Mouse (Mus musculus) midbrain, embryonic 14.5 days (tissue): ENCODE data around the gene Wdr54. TPM values are rescaled to one million over a fixed set of nuclear protein-coding genes. Genes with fewer than 3 reads are reported as not detected.
A peak's percentile ranks its signal among the peaks of the same experiment; 100 is the strongest.

ENCODE experiments used
- ATAC-seq: fragments of 200-750 bp; cut with Nextera tagmentation; 2 replicates; pipeline ENCODE4 v1.8.0; 2017; ENCODE audit warnings: moderate number of reproducible peaks, moderate library complexity; ENCODE audit not compliant: low FRiP score, low TSS enrichment
- DNase-seq: peaks from one replicate; pipeline ENCODE4 v3.0.0-alpha.2; 2015
- H3K27ac ChIP-seq: fragments of 300-500 bp; sonication (generic); replicated peaks from 2 replicates; pipeline ENCODE4 v1.5.1; 2014; ENCODE audit warnings: mild to moderate bottlenecking, low read depth, low read length, moderate library complexity
- H3K27me3 ChIP-seq: fragments of 300-500 bp; sonication (generic); 2 replicates; pipeline ENCODE4 v1.6.1; 2014; ENCODE audit warnings: low read length, control low read depth, mixed read lengths; ENCODE audit not compliant: control insufficient read depth, insufficient read depth
- H3K36me3 ChIP-seq: fragments of 300-500 bp; sonication (generic); 2 replicates; pipeline ENCODE4 v1.6.1; 2014; ENCODE audit warnings: low read length, control low read depth; ENCODE audit not compliant: control insufficient read depth, insufficient read depth
- H3K4me1 ChIP-seq: fragments of 300-500 bp; sonication (generic); 2 replicates; pipeline ENCODE4 v1.6.1; 2014; ENCODE audit warnings: mild to moderate bottlenecking, antibody characterized with exemption, low read length, control low read depth; ENCODE audit not compliant: control insufficient read depth, insufficient read depth
- H3K4me2 ChIP-seq: fragments of 300-500 bp; sonication (generic); 2 replicates; pipeline ENCODE4 v1.6.1; 2014; ENCODE audit warnings: mild to moderate bottlenecking, low read length, moderate library complexity
- H3K4me3 ChIP-seq: fragments of 300-500 bp; sonication (generic); replicated peaks from 2 replicates; pipeline ENCODE4 v1.5.1; 2014; ENCODE audit warnings: low read depth, low read length
- H3K9ac ChIP-seq: fragments of 300-500 bp; sonication (generic); replicated peaks from 2 replicates; pipeline ENCODE4 v1.6.1; 2014; ENCODE audit warnings: mild to moderate bottlenecking, low read length, moderate library complexity
- H3K9me3 ChIP-seq: fragments of 300-500 bp; sonication (generic); 2 replicates; pipeline ENCODE4 v1.6.1; 2016; ENCODE audit warnings: low read length, control low read depth, mixed read lengths; ENCODE audit not compliant: control insufficient read depth
- WGBS: fragments of 180-500 bp; shearing (Covaris S2); extraction: QIAGEN DNeasy Blood & Tissue Kit; methylation state at CpG from one replicate; pipeline ENCODE4 v1.1.7; 2014; 5-methylcytosine and 5-hydroxymethylcytosine counted together
- polyA plus RNA-seq: library from polyadenylated mRNA; unstranded; fragments of >200 nt; fragmentation: Nextera tagmentation; extraction: Ambion mirVana; gene quantifications from 2 replicates; pipeline ENCODE4 v1.2.1, GENCODE M21; 2014

Gene Wdr54
- polyA plus RNA-seq, 1 experiment from 2014 or later: 19.4 TPM

DNA sequence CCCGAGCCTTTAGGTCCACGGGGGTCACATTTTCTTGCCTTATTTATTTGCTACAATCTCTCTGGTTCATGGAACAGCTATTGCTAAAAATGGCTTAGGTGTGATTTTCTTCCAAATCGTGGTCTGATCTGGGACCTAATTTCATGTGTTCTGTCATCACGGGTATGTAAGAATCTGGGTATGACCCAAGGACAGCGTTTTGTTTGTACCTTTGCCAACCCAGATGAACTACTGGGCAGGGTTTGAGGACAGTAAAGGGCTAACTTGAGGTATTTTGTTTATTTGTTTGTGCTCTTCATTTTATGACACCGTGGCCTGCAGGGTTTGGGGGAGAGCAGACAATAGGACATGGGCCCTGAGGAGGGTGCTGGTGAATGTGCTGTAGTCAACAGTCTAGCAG lies 24.4 kb upstream of the Wdr54 start:
- Histone ChIP-seq H3K9me3 (no peaks in the 10 kb centered on the region), H3K36me3 (peaks cover 29% of the 10 kb centered on the region), H3K9ac (0 out of 2 replicates have a peak overlapping the region, but pooled peaks have one; percentile 1), H3K27ac (no peak overlapping the region), H3K4me3 (no peak overlapping the region; the same call in 1 of the 2 replicates), H3K4me1 (peaks cover 17% of the 10 kb centered on the region), H3K4me2 (peak overlapping the region; percentile 74), H3K27me3 (no peaks in the 10 kb centered on the region)
- WGBS: 88% methylated on average over 6 of the region's 6 CpGs
- DNase-seq (no peak), ATAC-seq (no peak)

DNA sequence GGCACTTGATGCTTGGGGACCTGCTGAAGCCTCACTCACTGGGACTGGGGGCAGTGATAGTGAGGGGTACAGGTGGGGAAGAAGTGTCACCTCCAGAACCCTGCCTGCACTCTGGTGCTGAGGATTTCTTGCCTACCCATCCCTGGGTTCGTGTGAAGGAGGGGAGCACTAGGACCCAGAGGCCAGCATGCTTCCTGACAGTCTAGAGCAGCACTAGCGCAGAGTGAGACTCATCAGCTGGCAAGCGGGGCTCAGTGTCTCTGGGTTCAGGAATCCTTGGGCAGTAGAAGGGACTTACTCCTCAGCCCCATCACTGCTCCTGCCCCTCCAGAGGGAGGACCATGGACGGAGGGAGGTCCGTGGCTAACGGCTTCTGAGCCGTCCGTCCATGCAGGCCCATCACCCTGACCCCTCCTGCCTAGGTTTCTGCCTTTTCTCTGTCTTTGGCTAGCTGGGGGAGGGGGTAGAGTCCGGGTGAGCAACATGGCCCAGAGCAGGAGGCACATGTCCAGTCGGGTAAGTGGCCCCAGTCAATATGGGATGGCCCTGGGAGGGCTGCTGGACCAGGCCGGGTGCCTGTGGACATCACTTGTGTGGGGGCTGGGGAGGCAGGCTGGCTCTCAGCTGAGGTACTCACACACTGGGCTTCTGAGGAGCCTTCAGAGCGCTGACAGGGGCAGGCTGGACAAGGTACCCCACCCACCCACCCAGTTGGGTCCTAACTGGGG lies 23.4 kb upstream of the Wdr54 start:
- H3K9ac ChIP-seq: peak overlapping the region; percentile 59
- H3K27me3 ChIP-seq: no peaks in the 10 kb centered on the region
- peaks cover 25% of the 10 kb centered on the region for H3K36me3 ChIP-seq
- peak overlapping the region; percentile 44 for H3K4me3 ChIP-seq
- peaks cover 12% of the 10 kb centered on the region for H3K4me1 ChIP-seq
- no peaks in the 10 kb centered on the region for H3K9me3 ChIP-seq
- WGBS: 15% methylated on average over 12 of the region's 12 CpGs
- ATAC-seq (peak; percentile 81), DNase-seq (peak; percentile 83)
- peak overlapping the region; percentile 74 for H3K4me2 ChIP-seq
- H3K27ac ChIP-seq: peak overlapping the region; percentile 68

DNA sequence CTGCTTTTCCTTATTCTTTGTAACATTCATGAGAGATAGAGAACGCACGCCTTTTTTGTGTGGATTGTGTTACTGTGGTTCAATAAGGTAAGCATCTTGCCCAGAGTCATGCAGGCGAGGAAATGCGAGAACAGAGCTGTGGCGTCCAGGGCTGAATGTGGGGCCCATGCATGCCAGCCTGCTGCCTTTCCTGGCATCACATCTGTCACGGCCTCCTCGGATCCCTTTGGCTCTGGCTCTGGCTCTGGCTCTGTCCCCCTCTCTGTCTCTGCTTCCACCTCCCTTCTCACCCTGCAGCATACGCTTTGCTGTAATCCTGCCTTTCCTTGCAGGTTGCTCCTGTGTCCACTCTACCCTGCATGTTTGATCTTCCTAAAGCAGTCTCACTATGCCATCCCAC lies 19.8 kb upstream of the Wdr54 start:
- Histone ChIP-seq H3K9ac (no peak overlapping the region), H3K36me3 (no peaks in the 10 kb centered on the region), H3K27ac (no peak overlapping the region), H3K4me2 (no peak overlapping the region), H3K9me3 (no peaks in the 10 kb centered on the region), H3K4me1 (peaks cover 19% of the 10 kb centered on the region), H3K27me3 (no peaks in the 10 kb centered on the region), H3K4me3 (no peak overlapping the region)
- ATAC-seq (no peak), DNase-seq (no peak)
- 88% methylated on average over 8 of the region's 8 CpGs for WGBS

DNA sequence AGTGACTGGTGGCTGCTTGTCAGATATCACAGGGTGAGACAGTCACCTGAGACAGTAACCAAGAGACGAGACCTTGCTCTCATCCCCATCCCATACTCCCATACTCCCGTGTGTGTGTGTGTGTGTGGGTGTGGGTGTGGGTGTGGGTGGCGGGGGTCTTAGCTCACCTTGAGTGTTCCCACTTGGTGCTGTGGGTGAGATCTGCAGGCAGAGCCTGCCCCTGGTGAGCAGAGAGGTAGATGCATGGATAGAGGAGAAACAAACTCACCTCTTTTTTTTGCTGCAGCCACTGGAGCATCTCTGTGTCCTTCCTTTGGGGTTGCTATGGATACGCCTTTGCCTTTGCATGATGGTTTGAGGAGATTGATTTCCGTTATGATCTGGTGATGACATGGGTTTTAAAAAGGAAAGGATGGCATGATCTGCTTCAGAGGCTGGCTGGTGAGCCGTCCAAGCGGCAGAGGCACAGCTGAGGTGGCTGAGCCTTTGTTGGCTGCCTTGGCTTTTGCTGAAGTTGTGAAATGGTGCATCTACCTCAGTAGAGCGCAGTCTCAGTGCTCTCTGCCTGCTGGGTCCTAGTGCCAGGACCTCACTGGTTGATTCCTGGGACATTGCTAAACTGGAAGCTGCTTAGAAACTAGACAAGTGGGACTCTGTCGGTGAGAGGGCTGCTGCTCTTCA lies 16.2 kb upstream of the Wdr54 start:
- peak overlapping the region; percentile 76 for H3K27ac ChIP-seq
- peak; percentile 27; the same call in 1 of the 2 replicates for ATAC-seq
- H3K36me3 ChIP-seq: 0 out of 2 replicates have a peak, but pooled peaks cover 3% of the 10 kb centered on the region
- DNase-seq: peak; percentile 67
- H3K27me3 ChIP-seq: no peaks in the 10 kb centered on the region
- H3K9me3 ChIP-seq: no peaks in the 10 kb centered on the region
- peak overlapping the region; percentile 38 for H3K4me3 ChIP-seq
- peak overlapping the region; percentile 51 for H3K4me2 ChIP-seq
- peak overlapping the region; percentile 47 for H3K9ac ChIP-seq
- peaks cover 11% of the 10 kb centered on the region for H3K4me1 ChIP-seq
- whole genome bisulfite sequencing: 43% methylated on average over 9 of the region's 9 CpGs

DNA sequence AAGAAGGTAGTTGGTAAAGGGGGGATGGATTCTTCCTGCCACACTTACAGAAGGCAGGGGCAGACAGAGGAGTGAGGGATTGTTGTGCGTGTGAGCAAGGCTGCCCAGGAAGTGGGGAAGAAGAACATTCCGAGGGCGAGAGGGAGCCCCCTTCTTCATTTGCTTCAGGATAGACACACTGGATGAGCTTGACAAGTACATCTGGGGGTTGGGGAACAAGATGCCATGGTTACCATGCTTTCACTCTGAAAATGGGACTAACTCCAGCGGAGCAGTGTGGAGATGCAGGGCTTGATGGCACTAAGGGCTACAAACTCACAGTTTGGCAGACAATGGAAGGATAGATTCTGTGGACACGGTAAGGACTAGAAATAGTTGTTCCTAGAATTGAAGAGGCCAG lies 14.9 kb upstream of the Wdr54 start:
- Histone ChIP-seq H3K36me3 (0 out of 2 replicates have a peak, but pooled peaks cover 3% of the 10 kb centered on the region), H3K4me2 (peak overlapping the region; percentile 51), H3K27me3 (no peaks in the 10 kb centered on the region), H3K27ac (no peak overlapping the region), H3K4me1 (peaks cover 19% of the 10 kb centered on the region), H3K9ac (peak overlapping the region; percentile 35; the same call in 1 of the 2 replicates), H3K9me3 (no peaks in the 10 kb centered on the region), H3K4me3 (peak overlapping the region; percentile 38; the same call in 1 of the 2 replicates)
- no peak for DNase-seq
- WGBS: 74% methylated on average over 5 of the region's 5 CpGs
- no peak for ATAC-seq

DNA sequence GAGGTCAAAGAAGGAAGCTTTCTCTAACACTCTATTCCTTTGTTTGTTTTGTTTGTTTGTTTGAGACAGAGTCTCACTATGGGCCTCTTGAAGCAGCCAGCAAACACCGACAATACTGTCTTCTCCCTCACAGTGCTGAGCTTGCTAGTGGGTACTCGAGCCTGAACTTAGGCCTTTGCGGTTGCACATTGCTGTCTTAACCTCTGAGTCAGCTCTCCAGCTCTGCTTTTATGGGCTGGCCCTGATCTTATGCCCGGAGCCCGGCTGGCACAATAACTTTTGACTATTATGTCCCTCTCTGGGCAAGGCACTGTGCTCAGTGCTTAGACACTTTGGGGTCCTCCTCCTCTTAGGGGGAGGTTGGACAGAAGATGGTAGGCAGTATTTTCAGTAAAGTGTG lies 13.7 kb upstream of the Wdr54 start:
- Histone ChIP-seq H3K9me3 (no peaks in the 10 kb centered on the region), H3K36me3 (0 out of 2 replicates have a peak, but pooled peaks cover 3% of the 10 kb centered on the region), H3K4me2 (no peak overlapping the region), H3K9ac (no peak overlapping the region), H3K27me3 (no peaks in the 10 kb centered on the region), H3K4me3 (no peak overlapping the region), H3K4me1 (peaks cover 23% of the 10 kb centered on the region), H3K27ac (no peak overlapping the region)
- ATAC-seq (no peak), DNase-seq (no peak)
- 89% methylated on average over 5 of the region's 5 CpGs for WGBS

DNA sequence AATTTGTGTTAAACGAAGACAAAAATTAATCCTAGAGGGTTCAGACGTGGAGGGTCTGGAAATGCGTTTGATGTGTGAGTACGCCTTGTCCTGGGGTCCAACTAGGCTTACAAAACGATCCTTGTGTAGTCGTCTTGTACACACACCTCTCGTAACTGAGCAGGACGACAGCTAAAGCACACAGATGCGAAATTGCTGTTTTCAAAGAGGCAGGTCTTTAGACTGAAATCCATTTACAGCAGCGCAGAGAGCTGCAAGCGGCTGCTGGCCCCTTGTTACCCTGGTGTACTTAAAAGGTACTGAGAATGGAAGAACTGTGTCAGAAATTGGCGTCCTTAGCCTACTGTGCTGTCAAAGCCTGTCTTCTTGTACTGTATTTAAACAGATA lies 10.0 kb upstream of the Wdr54 start:
- Histone ChIP-seq H3K9me3 (no peaks in the 10 kb centered on the region), H3K9ac (peak overlapping the region; percentile 89)

DNA sequence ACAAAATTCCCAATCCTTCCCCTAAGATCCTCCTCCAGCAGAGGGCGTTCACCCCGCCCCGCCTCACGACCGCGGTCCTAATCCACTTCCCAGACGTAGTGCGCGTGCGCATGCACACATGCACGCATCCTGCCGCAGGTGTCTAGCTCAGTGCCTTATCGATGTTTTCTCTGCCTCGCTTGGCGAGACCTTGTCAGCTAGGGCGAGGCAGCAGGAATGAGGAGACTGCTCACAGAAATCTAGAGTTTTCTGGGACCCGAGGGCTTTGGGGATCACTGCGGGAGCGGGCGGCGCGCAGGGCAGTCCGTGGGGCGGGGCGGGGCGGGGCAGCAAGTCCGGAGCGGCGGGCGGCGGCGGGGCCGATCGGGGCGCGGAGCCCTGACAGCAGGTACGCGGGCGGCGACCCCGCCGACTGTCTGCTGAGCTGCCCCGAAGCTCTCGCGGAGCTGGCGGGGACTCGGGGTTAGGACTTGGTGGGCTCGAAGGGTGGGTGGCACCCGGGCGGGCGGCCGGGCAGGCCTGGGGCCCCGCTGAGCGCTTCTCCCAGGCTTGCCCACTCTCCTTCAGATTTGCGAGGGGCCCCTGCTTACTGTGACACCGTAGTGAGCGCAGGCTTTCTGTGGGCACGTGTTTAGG lies 9.5 kb upstream of the Wdr54 start, which contains the start of gene Dctn1:
Gene Dctn1 (plus strand): TSS at position 314 of the 636 bp plus-strand sequence.
- Histone ChIP-seq H3K27ac (peak within 1 kb of the TSS; percentile 94), H3K4me2 (peak within 1 kb of the TSS; percentile 88), H3K4me3 (peak within 1 kb of the TSS; percentile 89), H3K27me3 (peaks cover 28% of the 10 kb centered on the region), H3K4me1 (peaks cover 23% of the 10 kb centered on the region), H3K36me3 (0 out of 2 replicates have a peak, but pooled peaks cover 3% of the 10 kb centered on the region), H3K9me3 (no peaks in the 10 kb centered on the region), H3K9ac (peak within 1 kb of the TSS; percentile 89)
- under 1% methylated on average over 58 of the region's 58 CpGs for WGBS
- DNase-seq (peak; percentile 98), ATAC-seq (peak; percentile 88)

More for the DNA sequence above, 10.0 kb upstream of the Wdr54 start:
- Histone ChIP-seq H3K4me3 (peak overlapping the region; percentile 89), H3K4me2 (peak overlapping the region; percentile 88), H3K36me3 (0 out of 2 replicates have a peak, but pooled peaks cover 3% of the 10 kb centered on the region), H3K27ac (peak overlapping the region; percentile 94), H3K4me1 (peaks cover 28% of the 10 kb centered on the region), H3K27me3 (peaks cover 23% of the 10 kb centered on the region)
- ATAC-seq (no peak), DNase-seq (no peak)
- under 1% methylated on average over 12 of the region's 12 CpGs for WGBS
